Mouse (Mus musculus): Measurements from ENCODE around the gene Adamts10. TPM values are rescaled to one million over a fixed set of nuclear protein-coding genes. Genes with fewer than 3 reads are reported as not detected.

Gene Adamts10
- polyA plus RNA-seq (2021) = 15.4 TPM

GRCm38 (mm10) chr17:33523918-33524755, at the start of gene Adamts10:
Adamts10 (plus strand) TSS chr17:33524204.
- no peaks in the 10 kb centered on the region for H3K27me3 ChIP-seq
- ChIA-PET POLR2A (no interaction called here), CTCF (no interaction called here)
- in situ Hi-C loops (cut with MboI; ENCODE audit: low pct_unique_long_range_greater_than_20kb) = loop anchor here (10.0 kb wide), 1 partner anchor 281 kb away; no protein-coding TSS in a partner anchor
- DNase-seq (ENCODE audit: low read depth, low spot score) (no peak), ATAC-seq (peak; percentile 46)
- no peak for TF ChIP-seq CTCF (IDR thresholded peaks at IDR 0.05)

GRCm38 (mm10) chr17:33484020-33484419, 40.0 kb upstream of the Adamts10 start:
- ATAC-seq = no peak

GRCm38 (mm10) chr17:33487211-33487610, 36.8 kb upstream of the Adamts10 start:
- ChIA-PET POLR2A (no interaction called here), CTCF (no interaction called here)
- ATAC-seq (no peak), DNase-seq (ENCODE audit: low read depth, low spot score) (no peak)
- TF ChIP-seq CTCF (IDR thresholded peaks at IDR 0.05) = no peak
- in situ Hi-C loops (cut with MboI; ENCODE audit: low pct_unique_long_range_greater_than_20kb) = no loop called here
- no peaks in the 10 kb centered on the region for H3K27me3 ChIP-seq

More at GRCm38 (mm10) chr17:33484020-33484419, 40.0 kb upstream of the Adamts10 start:
- TF ChIP-seq CTCF (IDR thresholded peaks at IDR 0.05) = no peak
- POLR2A ChIA-PET = no interaction called here
- no peaks in the 10 kb centered on the region for H3K27me3 ChIP-seq
- no peak for DNase-seq (ENCODE audit: low read depth, low spot score)
- CTCF ChIA-PET = no interaction called here
- in situ Hi-C loops (cut with MboI; ENCODE audit: low pct_unique_long_range_greater_than_20kb) = no loop called here

- POLR2A ChIA-PET = interaction anchor here (0.7 kb wide), 1 partner anchor 10 kb away, joined by 3 read pairs; no protein-coding TSS in a partner anchor
- no peak for ATAC-seq
Measured at GRCm38 (mm10) chr17:33487652-33488051, 36.4 kb upstream of the Adamts10 start.

GRCm38 (mm10) chr17:33491371-33491770, 32.6 kb upstream of the Adamts10 start:
- no peak for TF ChIP-seq CTCF (IDR thresholded peaks at IDR 0.05)
- ATAC-seq (no peak), DNase-seq (ENCODE audit: low read depth, low spot score) (no peak)
- no peaks in the 10 kb centered on the region for H3K27me3 ChIP-seq
- POLR2A ChIA-PET = no interaction called here
- CTCF ChIA-PET = interaction anchor here (0.9 to 1.0 kb wide), 2 partner anchors 26 to 48 kb away, joined by 3 to 4 read pairs; no protein-coding TSS in a partner anchor
- in situ Hi-C loops (cut with MboI; ENCODE audit: low pct_unique_long_range_greater_than_20kb) = no loop called here

More at GRCm38 (mm10) chr17:33487652-33488051, 36.4 kb upstream of the Adamts10 start:
- H3K27me3 ChIP-seq = no peaks in the 10 kb centered on the region
- no peak for TF ChIP-seq CTCF (IDR thresholded peaks at IDR 0.05)
- DNase-seq (ENCODE audit: low read depth, low spot score) = no peak
- in situ Hi-C loops (cut with MboI; ENCODE audit: low pct_unique_long_range_greater_than_20kb) = no loop called here
- CTCF ChIA-PET = no interaction called here

GRCm38 (mm10) chr17:33493065-33493464, 30.9 kb upstream of the Adamts10 start:
- DNase-seq (ENCODE audit: low read depth, low spot score) = no peak
- no peak for ATAC-seq
- TF ChIP-seq CTCF (IDR thresholded peaks at IDR 0.05) = peak; percentile 76

GRCm38 (mm10) chr17:33494586-33494985, 29.4 kb upstream of the Adamts10 start:
- no peak for ATAC-seq
- DNase-seq (ENCODE audit: low read depth, low spot score) = no peak
- peaks cover 8% of the 10 kb centered on the region for H3K27me3 ChIP-seq
- POLR2A ChIA-PET = no interaction called here
- in situ Hi-C loops (cut with MboI; ENCODE audit: low pct_unique_long_range_greater_than_20kb) = no loop called here
- CTCF ChIA-PET = no interaction called here
- no peak for TF ChIP-seq CTCF (IDR thresholded peaks at IDR 0.05)

More at GRCm38 (mm10) chr17:33493065-33493464, 30.9 kb upstream of the Adamts10 start:
- no peaks in the 10 kb centered on the region for H3K27me3 ChIP-seq
- in situ Hi-C loops (cut with MboI; ENCODE audit: low pct_unique_long_range_greater_than_20kb) = no loop called here
- POLR2A ChIA-PET = no interaction called here
- CTCF ChIA-PET = interaction anchor here (1.1 to 1.2 kb wide), 2 partner anchors 10 to 17 kb away, joined by 3 to 6 read pairs; no protein-coding TSS in a partner anchor

- ChIA-PET POLR2A (no interaction called here), CTCF (no interaction called here)
- ATAC-seq = no peak
- in situ Hi-C loops (cut with MboI; ENCODE audit: low pct_unique_long_range_greater_than_20kb) = no loop called here
- peaks cover 14% of the 10 kb centered on the region for H3K27me3 ChIP-seq
- no peak for TF ChIP-seq CTCF (IDR thresholded peaks at IDR 0.05)
- DNase-seq (ENCODE audit: low read depth, low spot score) = no peak
Measured at GRCm38 (mm10) chr17:33498918-33499317, 25.1 kb upstream of the Adamts10 start.

GRCm38 (mm10) chr17:33508386-33508785, 15.6 kb upstream of the Adamts10 start:
- ChIA-PET POLR2A (no interaction called here), CTCF (no interaction called here)
- DNase-seq (ENCODE audit: low read depth, low spot score) (no peak), ATAC-seq (no peak)
- TF ChIP-seq CTCF (IDR thresholded peaks at IDR 0.05) = no peak
- in situ Hi-C loops (cut with MboI; ENCODE audit: low pct_unique_long_range_greater_than_20kb) = no loop called here
- H3K27me3 ChIP-seq = peaks cover 9% of the 10 kb centered on the region

- POLR2A ChIA-PET = no interaction called here
- in situ Hi-C loops (cut with MboI; ENCODE audit: low pct_unique_long_range_greater_than_20kb) = no loop called here
- TF ChIP-seq CTCF (IDR thresholded peaks at IDR 0.05) = no peak
Measured at GRCm38 (mm10) chr17:33510172-33510571, 13.8 kb upstream of the Adamts10 start.

More at GRCm38 (mm10) chr17:33510172-33510571, 13.8 kb upstream of the Adamts10 start:
- H3K27me3 ChIP-seq = peaks cover 19% of the 10 kb centered on the region
- ATAC-seq = no peak
- no peak for DNase-seq (ENCODE audit: low read depth, low spot score)
- CTCF ChIA-PET = interaction anchor here (1.0 kb wide), 1 partner anchor 17 kb away, joined by 3 read pairs; no protein-coding TSS in a partner anchor

Data from Patski (cell line).